In the genomic region with DNA sequence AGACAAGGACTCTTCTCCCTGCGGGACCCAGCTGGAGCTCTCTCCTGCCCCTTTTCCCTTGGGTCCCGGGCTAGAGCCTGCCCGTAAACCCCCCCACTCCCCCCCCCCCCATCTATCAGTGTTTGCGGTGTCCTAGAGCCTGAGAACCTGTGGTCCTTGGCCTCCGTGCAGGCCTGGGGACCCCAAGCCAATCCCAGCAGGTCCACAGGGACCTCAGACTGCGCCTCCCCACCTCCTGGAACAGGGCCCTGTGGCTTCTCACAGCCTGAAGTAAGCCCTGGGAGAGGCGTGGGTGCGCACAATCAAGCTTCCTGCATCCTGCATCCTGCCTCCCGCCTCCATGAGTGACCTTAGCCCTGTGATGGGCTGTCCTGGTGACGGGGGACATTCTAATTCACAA, we compare ENCODE assay signal across 26 mouse cellular contexts. TPM values are rescaled to one million over a fixed set of nuclear protein-coding genes. Genes with fewer than 3 reads are reported as not detected.
A peak's percentile ranks its signal among the peaks of the same experiment; 100 is the strongest.
DNase-seq lines count a peak whose midpoint lies in the region; ATAC-seq and TF ChIP-seq lines count a peak whose summit lies in the region.
"Had no signal": no experiment of that assay in that cellular context is flagged by ENCODE, and none has a peak within 500 bp of the region (broad histone marks: within the 10 kb centered on the region; RNA-seq: fewer than 3 reads in every experiment).

No protein-coding gene starts in this region.

- peak; percentile 18 for DNase-seq in gastrocnemius, postnatal 10 days
- no peak for DNase-seq in gastrocnemius, adult 18-20 months (ENCODE audit: low spot score)
- peak; percentile 38 for DNase-seq in heart, adult 8-10 months (ENCODE audit: low spot score)
- peak; percentile 12 for DNase-seq in heart, postnatal 0 days (ENCODE audit: low spot score)
- DNase-seq in heart, postnatal 4 days = peak; percentile 65
- DNase-seq in cerebellum, adult 9-10 months = no peak
- DNase-seq in forebrain, embryonic 14.5 days (ENCODE audit: low spot score) = no peak
- DNase-seq: cerebellum, adult 8-10 months; cerebellum, postnatal 36 days; kidney, adult 9 months; kidney, postnatal 14 days; layer of hippocampus, adult 9-11 months; right cerebral cortex, adult 18-20 months; thymus, adult 2 months; thymus, postnatal 4 days had no signal

- TF ChIP-seq EP300 in heart, postnatal 0 days (IDR thresholded peaks at IDR 0.05; ENCODE audit: low read depth) = no peak

- H3K9ac ChIP-seq in heart, embryonic 12.5 days = no peak overlapping the region
- no peak overlapping the region for H3K9ac ChIP-seq in heart, postnatal 0 days (replicated peaks; ENCODE audit: low read depth, low read length)
- H3K9ac ChIP-seq in forebrain, embryonic 14.5 days (ENCODE audit: low read length) = no peak overlapping the region
- H3K9ac ChIP-seq: forebrain, embryonic 13.5 days; heart, embryonic 13.5 days; hindbrain, embryonic 12.5 days; limb, embryonic 13.5 days; lung, embryonic 15.5 days; neural tube, embryonic 12.5 days had no signal

- no peak overlapping the region for H3K27ac ChIP-seq in heart, embryonic 12.5 days (ENCODE audit: poor library complexity, severe bottlenecking)
- H3K27ac ChIP-seq in heart, postnatal 0 days (ENCODE audit: low read depth) = no peak overlapping the region
- H3K27ac ChIP-seq in forebrain, embryonic 14.5 days (ENCODE audit: low read depth, low read length) = no peak overlapping the region
- H3K27ac ChIP-seq: forebrain, embryonic 13.5 days; heart, embryonic 13.5 days; hindbrain, embryonic 12.5 days; limb, embryonic 13.5 days; lung, embryonic 15.5 days; neural tube, embryonic 12.5 days had no signal

- 0 out of 2 replicates have a peak, but pooled peaks cover 2% of the 10 kb centered on the region for H3K4me1 ChIP-seq in heart, embryonic 12.5 days (replicated peaks)
- H3K4me1 ChIP-seq in heart, postnatal 0 days (ENCODE audit: control insufficient read depth, insufficient read depth) = no peaks in the 10 kb centered on the region
- H3K4me1 ChIP-seq in forebrain, embryonic 14.5 days (ENCODE audit: control insufficient read depth, insufficient read depth, low read length) = no peaks in the 10 kb centered on the region
- H3K4me1 ChIP-seq: forebrain, embryonic 13.5 days; heart, embryonic 13.5 days; hindbrain, embryonic 12.5 days; lung, embryonic 15.5 days; neural tube, embryonic 12.5 days had no signal

- 0 out of 2 replicates have a peak, but pooled peaks cover 2% of the 10 kb centered on the region for H3K9me3 ChIP-seq in heart, embryonic 12.5 days (replicated peaks)
- no peaks in the 10 kb centered on the region for H3K9me3 ChIP-seq in heart, postnatal 0 days (replicated peaks; ENCODE audit: control insufficient read depth, low read length)
- H3K9me3 ChIP-seq in forebrain, embryonic 14.5 days (replicated peaks; ENCODE audit: control insufficient read depth, low read length) = no peaks in the 10 kb centered on the region
- H3K9me3 ChIP-seq: forebrain, embryonic 13.5 days; heart, embryonic 13.5 days; hindbrain, embryonic 12.5 days; limb, embryonic 13.5 days; lung, embryonic 15.5 days; neural tube, embryonic 12.5 days had no signal

- WGBS in heart, embryonic 12.5 days = 58% methylated on average over 10 of the region's 10 CpGs
- WGBS in heart, postnatal 0 days = 56% methylated on average over 10 of the region's 10 CpGs
- WGBS in forebrain, embryonic 14.5 days = 77% methylated on average over 9 of the region's 10 CpGs

- no peak overlapping the region for H3K4me2 ChIP-seq in heart, embryonic 12.5 days
- H3K4me2 ChIP-seq in heart, postnatal 0 days (ENCODE audit: low read depth, low read length) = no peak overlapping the region
- no peak overlapping the region for H3K4me2 ChIP-seq in forebrain, embryonic 14.5 days (ENCODE audit: low read length)
- H3K4me2 ChIP-seq: forebrain, embryonic 13.5 days; heart, embryonic 13.5 days; hindbrain, embryonic 12.5 days; limb, embryonic 13.5 days; liver, embryonic 11.5 days; lung, embryonic 15.5 days; midbrain, embryonic 11.5 days; neural tube, embryonic 12.5 days had no signal

- TF ChIP-seq CTCF in heart, postnatal 0 days (IDR thresholded peaks at IDR 0.05; ENCODE audit: low read depth) = no peak

- ATAC-seq in heart, embryonic 12.5 days (ENCODE audit: insufficient number of reproducible peaks, low FRiP score) = no peak
- peak; percentile 75 for ATAC-seq in heart, postnatal 0 days (ENCODE audit: insufficient read depth, low read depth)
- ATAC-seq in forebrain, embryonic 14.5 days = no peak
- ATAC-seq: CD4-positive, CD25-positive, alpha-beta regulatory T cell, adult 4 months; forebrain, embryonic 13.5 days had no signal

- H3K4me3 ChIP-seq in heart, embryonic 12.5 days = no peak overlapping the region
- H3K4me3 ChIP-seq in heart, postnatal 0 days (ENCODE audit: low read depth, low read length) = no peak overlapping the region
- H3K4me3 ChIP-seq in forebrain, embryonic 14.5 days (ENCODE audit: low read depth, low read length) = no peak overlapping the region
- H3K4me3 ChIP-seq: forebrain, embryonic 13.5 days; heart, embryonic 13.5 days; hindbrain, embryonic 12.5 days; limb, embryonic 13.5 days; lung, embryonic 15.5 days; myocyte; neural tube, embryonic 12.5 days had no signal

- H3K27me3 ChIP-seq in heart, embryonic 12.5 days (replicated peaks) = no peaks in the 10 kb centered on the region
- H3K27me3 ChIP-seq in heart, postnatal 0 days (ENCODE audit: control insufficient read depth, insufficient read depth, low read length) = no peaks in the 10 kb centered on the region
- H3K27me3 ChIP-seq in forebrain, embryonic 14.5 days (replicated peaks; ENCODE audit: control insufficient read depth, insufficient read depth, low read length) = no peaks in the 10 kb centered on the region
- H3K27me3 ChIP-seq: forebrain, embryonic 13.5 days; heart, embryonic 13.5 days; hindbrain, embryonic 12.5 days; limb, embryonic 13.5 days; lung, embryonic 15.5 days; neural tube, embryonic 12.5 days had no signal

- no peaks in the 10 kb centered on the region for H3K36me3 ChIP-seq in heart, embryonic 12.5 days
- no peaks in the 10 kb centered on the region for H3K36me3 ChIP-seq in heart, postnatal 0 days (replicated peaks; ENCODE audit: control insufficient read depth, insufficient read depth, low read length)
- no peaks in the 10 kb centered on the region for H3K36me3 ChIP-seq in forebrain, embryonic 14.5 days (ENCODE audit: control insufficient read depth, insufficient read depth, low read length)
- H3K36me3 ChIP-seq: heart, embryonic 13.5 days; hindbrain, embryonic 12.5 days; limb, embryonic 13.5 days; lung, embryonic 15.5 days; neural tube, embryonic 12.5 days had no signal

RNA-seq across cellular contexts. Expression of a gene that starts 52.6 kb away (rescaled TPM):
- total RNA-seq in gastrocnemius, postnatal 10 days (2021) = 10 to 100 TPM; 11.3 to 11.4 TPM
- total RNA-seq in gastrocnemius, adult 18-20 months (2021) = 1 to 10 TPM; 7.3 to 9.4 TPM
- total RNA-seq in heart, adult 8-10 months (2022) = 10 to 100 TPM in 2 of 4 experiments, 1 to 10 TPM in 2; 7.5 to 12.3 (median 9.8) TPM
- polyA plus RNA-seq in heart, embryonic 12.5 days (2016; fragmentation: Nextera tagmentation; extraction: Ambion mirVana) = 15.8 and 16.1 TPM in 2 replicates
- total RNA-seq in heart, postnatal 0 days (2014; rRNA removed; ENCODE audit: low replicate concordance) = 7.0 and 14.4 TPM in 2 replicates
- 12.2 and 12.7 TPM in 2 replicates for polyA plus RNA-seq in heart, postnatal 0 days (2015; fragmentation: Nextera tagmentation; extraction: Ambion mirVana)
- total RNA-seq in heart, postnatal 4 days (2021) = 10 to 100 TPM; 11.0 to 16.2 TPM
- polyA plus RNA-seq in forebrain, embryonic 14.5 days (2014; fragmentation: Nextera tagmentation; extraction: Ambion mirVana) = 27.6 and 28.9 TPM in 2 replicates

Comparison
In these comparisons a context has a peak if more than half of its experiments do, and no peak if none do; other contexts are left out.
1. DNase-seq: peak in gastrocnemius, postnatal 10 days (single experiment), heart, adult 8-10 months (single experiment), heart, postnatal 0 days (single experiment) and heart, postnatal 4 days (single experiment); none in gastrocnemius, adult 18-20 months (single experiment), cerebellum, adult 9-10 months (single experiment) and forebrain, embryonic 14.5 days (single experiment).